Mouse (Mus musculus): ENCODE measurements around the gene Snx29.

DNA sequence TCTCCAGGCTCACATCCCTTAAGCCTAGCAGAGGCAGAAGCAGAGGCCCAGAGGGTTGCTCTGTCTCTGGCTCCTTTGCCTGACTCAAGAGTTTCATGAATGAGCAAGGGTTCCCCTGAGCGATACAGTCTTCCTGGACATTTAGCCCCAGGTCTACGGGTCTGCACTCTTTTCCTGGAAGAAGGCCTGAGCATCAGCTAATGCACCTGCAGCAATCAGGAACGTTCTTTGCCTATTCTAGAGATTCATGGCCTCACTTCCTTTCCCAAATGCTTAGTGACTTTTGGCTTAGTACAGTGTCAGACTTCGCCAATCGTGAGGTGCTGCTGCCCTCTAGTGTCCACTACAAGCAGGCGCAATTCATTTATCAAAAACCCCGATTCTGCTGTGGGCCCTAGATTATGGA lies 95.5 kb downstream of the Snx29 start:
- TF ChIP-seq EP300 (IDR thresholded peaks at IDR 0.05; ENCODE audit: low read depth) (no peak), CTCF (IDR thresholded peaks at IDR 0.05; ENCODE audit: low read depth) (peak; percentile 94)

Data from liver, embryonic 14.5 days (tissue).